Mouse (Mus musculus) limb, embryonic 12.5 days (tissue): ENCODE data around the gene Vmn1r123. TPM values are rescaled to one million over a fixed set of nuclear protein-coding genes. Genes with fewer than 3 reads are reported as not detected.
"Not testable (repeated sequence)": the region's sequence is repeated elsewhere in the genome, so short reads cannot be mapped to it uniquely, and the experiment has no call there.

Experiments used
- ATAC-seq: fragments of 200-750 bp; cut with Nextera tagmentation; 2 replicates; pipeline ENCODE4 v1.8.0; 2017; ENCODE audit warnings: low read depth, moderate TSS enrichment; ENCODE audit not compliant: insufficient number of reproducible peaks, insufficient read depth, low FRiP score, low TSS enrichment
- H3K27ac ChIP-seq: fragments of 300-500 bp; sonication (generic); 2 replicates; pipeline ENCODE4 v1.5.1; 2016; ENCODE audit warnings: mild to moderate bottlenecking, moderate library complexity
- H3K27me3 ChIP-seq: fragments of 300-500 bp; sonication (generic); 2 replicates; pipeline ENCODE4 v1.6.1; 2016; ENCODE audit warnings: mild to moderate bottlenecking, moderate library complexity
- H3K36me3 ChIP-seq: fragments of 300-500 bp; sonication (generic); 2 replicates; pipeline ENCODE4 v1.6.1; 2016; ENCODE audit warnings: mild to moderate bottlenecking, moderate library complexity
- H3K4me1 ChIP-seq: fragments of 300-500 bp; sonication (generic); replicated peaks from 2 replicates; pipeline ENCODE4 v1.6.1; 2016
- H3K4me2 ChIP-seq: fragments of 300-500 bp; sonication (generic); 2 replicates; pipeline ENCODE4 v1.6.1; 2016; ENCODE audit warnings: mild to moderate bottlenecking, moderate library complexity
- H3K4me3 ChIP-seq: fragments of 300-500 bp; sonication (generic); replicated peaks from 2 replicates; pipeline ENCODE4 v1.5.1; 2016; ENCODE audit warnings: mild to moderate bottlenecking
- H3K9ac ChIP-seq: fragments of 300-500 bp; sonication (generic); replicated peaks from 2 replicates; pipeline ENCODE4 v1.6.1; 2016; ENCODE audit warnings: mild to moderate bottlenecking, moderate library complexity
- H3K9me3 ChIP-seq: fragments of 300-500 bp; sonication (generic); 2 replicates; pipeline ENCODE4 v1.6.1; 2016; ENCODE audit warnings: mild to moderate bottlenecking, moderate library complexity
- WGBS: fragments of 180-500 bp; shearing (Covaris S2); methylation state at CpG from one replicate; pipeline ENCODE4 v1.1.7; 2016; 5-methylcytosine and 5-hydroxymethylcytosine counted together
- polyA plus RNA-seq: library from polyadenylated mRNA; unstranded; fragments of >200 nt; fragmentation: Nextera tagmentation; extraction: Ambion mirVana; gene quantifications from 2 replicates; pipeline ENCODE4 v1.2.1, GENCODE M21; 2016

The Vmn1r123 gene
- polyA plus RNA-seq, result not detected in 2 replicates

DNA sequence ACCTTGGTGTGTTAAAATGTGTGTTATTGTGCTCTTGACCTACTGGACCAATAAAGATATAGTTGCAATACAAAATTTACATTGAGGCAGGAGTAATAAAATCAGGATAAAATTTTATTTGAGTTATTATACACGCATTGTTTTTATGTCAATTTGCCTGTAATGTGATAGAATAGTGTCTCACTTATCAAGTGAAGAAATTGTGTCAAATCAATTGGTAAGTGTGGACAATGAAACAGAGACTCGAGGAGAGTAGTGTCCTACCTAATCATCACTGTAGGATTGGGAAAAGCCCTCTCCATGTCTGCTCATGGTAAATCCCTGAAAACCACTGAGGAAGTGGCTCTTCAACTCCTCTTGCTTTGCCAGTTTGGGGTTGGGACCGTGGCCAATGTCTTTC lies at the start of gene Vmn1r123:
Gene Vmn1r123, plus strand, starts transcription at position 301 of the 400 bp plus-strand sequence.
- not testable (repeated sequence) for H3K9me3 ChIP-seq, H3K27ac ChIP-seq, ATAC-seq, H3K4me2 ChIP-seq, H3K27me3 ChIP-seq, H3K9ac ChIP-seq, H3K4me3 ChIP-seq, H3K36me3 ChIP-seq, H3K4me1 ChIP-seq
- 50% methylated on average over 1 of the region's 3 CpGs for whole genome bisulfite sequencing

- ATAC-seq, H3K4me2 ChIP-seq, H3K27me3 ChIP-seq, H3K4me1 ChIP-seq, H3K9me3 ChIP-seq, H3K4me3 ChIP-seq, H3K9ac ChIP-seq, H3K36me3 ChIP-seq, H3K27ac ChIP-seq: not testable (repeated sequence)
- 74% methylated on average over 3 of the region's 3 CpGs for WGBS
These were observed 28.0 kb upstream of the Vmn1r123 start, which contains the start of gene Vmn1r122 for GRCm38 (mm10) chr7:21134028-21134427. Gene Vmn1r122 (minus strand): TSS chr7:21134128.

DNA sequence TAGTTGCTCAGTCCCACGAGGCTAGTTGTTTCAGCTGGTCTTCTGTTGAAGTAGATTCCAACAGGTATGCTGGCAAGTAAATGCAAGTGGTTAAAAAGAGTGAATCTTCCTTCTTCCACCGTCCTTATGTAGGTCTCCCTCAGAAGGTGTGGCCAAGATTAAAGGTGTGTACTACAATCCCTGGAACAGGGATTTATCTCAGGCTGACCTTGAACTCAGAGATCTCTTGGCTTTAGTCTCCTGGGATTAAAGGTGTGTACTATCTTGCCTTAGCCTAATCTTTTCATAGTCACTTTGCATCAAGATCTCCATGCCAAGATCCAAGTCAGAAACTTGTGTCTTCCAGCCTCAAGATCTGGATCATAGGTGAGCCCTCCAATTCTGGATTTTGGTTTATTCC lies 28.3 kb downstream of the Vmn1r123 start, which contains the start of gene Gm5157:
Gene Gm5157, minus strand, starts transcription at position 101 of the 400 bp plus-strand sequence.
- not testable (repeated sequence) for H3K36me3 ChIP-seq, H3K9ac ChIP-seq, H3K9me3 ChIP-seq, H3K27ac ChIP-seq, H3K4me2 ChIP-seq, H3K4me1 ChIP-seq, ATAC-seq, H3K27me3 ChIP-seq, H3K4me3 ChIP-seq
- 58% methylated on average over 1 of the region's 2 CpGs for WGBS

Other genes starting within 250 kb of the Vmn1r123 start
- gene Vmn1r118, start 249.8 kb upstream of the Vmn1r123 start, polyA plus RNA-seq, result not detected in 2 replicates
- not detected in 2 replicates for gene Vmn1r119, start 149.7 kb upstream of the Vmn1r123 start, polyA plus RNA-seq
- gene Vmn1r120, start 108.4 kb upstream of the Vmn1r123 start, polyA plus RNA-seq, result not detected in 2 replicates
- gene Vmn1r121, start 63.7 kb upstream of the Vmn1r123 start, polyA plus RNA-seq, result not detected in 2 replicates
- not detected in 2 replicates for gene Vmn1r122, start 28.1 kb upstream of the Vmn1r123 start, polyA plus RNA-seq
- not detected in 2 replicates for gene Gm5157, start 28.2 kb downstream of the Vmn1r123 start, polyA plus RNA-seq
- gene Vmn1r124, start 98.4 kb downstream of the Vmn1r123 start, polyA plus RNA-seq, result not detected in 2 replicates
- not detected in 2 replicates for gene Vmn1r125, start 110.0 kb downstream of the Vmn1r123 start, polyA plus RNA-seq
- gene Vmn1r126, start 139.3 kb downstream of the Vmn1r123 start, polyA plus RNA-seq, result not detected in 2 replicates
- gene Vmn1r127, start 157.7 kb downstream of the Vmn1r123 start, polyA plus RNA-seq, result not detected in 2 replicates
- not detected in 2 replicates for gene Vmn1r128, start 187.2 kb downstream of the Vmn1r123 start, polyA plus RNA-seq
- not detected in 2 replicates for gene Vmn1r129, start 199.1 kb downstream of the Vmn1r123 start, polyA plus RNA-seq